Mouse (Mus musculus) heart, embryonic 12.5 days (tissue): ENCODE data around the gene Gon7. TPM values are rescaled to one million over a fixed set of nuclear protein-coding genes. Genes with fewer than 3 reads are reported as not detected.

ENCODE experiments used
- ATAC-seq: fragments of 200-750 bp; cut with Nextera tagmentation; 2 replicates; pipeline ENCODE4 v1.8.0; 2017; ENCODE audit warnings: moderate TSS enrichment, moderate library complexity; ENCODE audit not compliant: insufficient number of reproducible peaks, low FRiP score
- H3K27ac ChIP-seq: fragments of 300-500 bp; sonication (generic); 2 replicates; pipeline ENCODE4 v1.5.1; 2016; ENCODE audit warnings: mild to moderate bottlenecking, moderate library complexity; ENCODE audit not compliant: poor library complexity, severe bottlenecking
- H3K27me3 ChIP-seq: fragments of 300-500 bp; sonication (generic); replicated peaks from 2 replicates; pipeline ENCODE4 v1.6.1; 2016; ENCODE audit warnings: mild to moderate bottlenecking, moderate library complexity
- H3K36me3 ChIP-seq: fragments of 300-500 bp; sonication (generic); 2 replicates; pipeline ENCODE4 v1.6.1; 2016; ENCODE audit warnings: mild to moderate bottlenecking, moderate library complexity
- H3K4me1 ChIP-seq: fragments of 300-500 bp; sonication (generic); replicated peaks from 2 replicates; pipeline ENCODE4 v1.6.1; 2016; ENCODE audit warnings: mild to moderate bottlenecking
- H3K4me2 ChIP-seq: fragments of 300-500 bp; sonication (generic); 2 replicates; pipeline ENCODE4 v1.6.1; 2016; ENCODE audit warnings: mild to moderate bottlenecking, moderate library complexity
- H3K4me3 ChIP-seq: fragments of 300-500 bp; sonication (generic); 2 replicates; pipeline ENCODE4 v1.5.1; 2016; ENCODE audit warnings: mild to moderate bottlenecking
- H3K9ac ChIP-seq: fragments of 300-500 bp; sonication (generic); 2 replicates; pipeline ENCODE4 v1.6.1; 2016; ENCODE audit warnings: mild to moderate bottlenecking, moderate library complexity
- H3K9me3 ChIP-seq: fragments of 300-500 bp; sonication (generic); replicated peaks from 2 replicates; pipeline ENCODE4 v1.6.1; 2016; ENCODE audit warnings: mild to moderate bottlenecking, moderate library complexity
- WGBS: fragments of 180-500 bp; shearing (Covaris S2); methylation state at CpG from one replicate; pipeline ENCODE4 v1.1.7; 2016; 5-methylcytosine and 5-hydroxymethylcytosine counted together
- polyA plus RNA-seq: library from polyadenylated mRNA; unstranded; fragments of >200 nt; fragmentation: Nextera tagmentation; extraction: Ambion mirVana; gene quantifications from 2 replicates; pipeline ENCODE4 v1.2.1, GENCODE M21; 2016

Gon7 gene
- polyA plus RNA-seq, result 24.4 and 25.2 TPM in 2 replicates

DNA sequence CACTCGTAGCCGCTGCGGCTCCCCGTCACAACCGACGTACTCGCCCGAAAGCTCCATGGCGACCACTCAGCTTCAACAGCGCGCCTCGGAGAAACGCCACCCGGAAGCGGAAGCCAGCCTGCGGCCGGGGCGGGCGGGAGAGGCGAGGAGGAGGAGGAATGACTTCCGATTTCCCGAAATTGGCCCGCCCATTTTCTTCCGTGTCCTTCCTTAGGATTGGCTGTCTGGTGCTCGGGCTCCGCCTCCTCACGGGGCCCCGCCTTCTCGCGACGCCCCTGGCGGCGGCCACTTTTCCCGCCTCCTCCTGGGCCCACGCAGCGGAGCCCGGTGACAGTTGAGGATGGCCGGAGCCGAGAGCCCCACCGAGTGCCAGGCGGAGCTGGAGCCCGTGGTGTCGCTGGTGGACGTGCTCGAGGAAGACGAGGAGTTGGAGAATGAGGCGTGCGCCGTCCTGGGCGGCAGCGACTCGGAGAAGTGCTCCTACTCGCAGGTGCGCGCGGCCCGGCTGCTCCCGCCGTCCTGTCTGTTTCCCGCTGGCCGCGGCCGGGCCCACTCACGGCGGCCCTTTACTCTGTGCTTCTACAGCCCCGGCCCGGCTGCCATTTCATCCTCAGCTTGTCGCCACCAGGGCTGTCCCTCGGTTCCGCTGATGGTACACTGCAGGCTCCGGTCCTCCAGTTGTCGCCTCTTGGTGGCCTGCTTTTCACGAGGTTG lies at the start of gene Gon7, which contains the start of the genes Gm28051 and Ubr7:
Gene Gon7 (minus strand): TSS at position 115 of the 714 bp plus-strand sequence.
Gene Gm28051 (minus strand): TSS at position 77 of the 714 bp plus-strand sequence.
Gene Ubr7 (plus strand): TSS at position 279 of the 714 bp plus-strand sequence.
- peaks cover 13% of the 10 kb centered on the region; the same call in 1 of the 2 replicates for H3K36me3 ChIP-seq
- peaks cover 27% of the 10 kb centered on the region for H3K4me1 ChIP-seq
- H3K27ac ChIP-seq, result peak within 1 kb of the TSS; percentile 82
- H3K4me3 ChIP-seq, result peak within 1 kb of the TSS; percentile 79
- H3K9me3 ChIP-seq, result no peaks in the 10 kb centered on the region
- no peaks in the 10 kb centered on the region for H3K27me3 ChIP-seq
- peak within 1 kb of the TSS; percentile 82 for H3K4me2 ChIP-seq
- ATAC-seq, result peak; percentile 97
- WGBS, result 0% methylated on average over 73 of the region's 73 CpGs
- H3K9ac ChIP-seq, result peak within 1 kb of the TSS; percentile 79

DNA sequence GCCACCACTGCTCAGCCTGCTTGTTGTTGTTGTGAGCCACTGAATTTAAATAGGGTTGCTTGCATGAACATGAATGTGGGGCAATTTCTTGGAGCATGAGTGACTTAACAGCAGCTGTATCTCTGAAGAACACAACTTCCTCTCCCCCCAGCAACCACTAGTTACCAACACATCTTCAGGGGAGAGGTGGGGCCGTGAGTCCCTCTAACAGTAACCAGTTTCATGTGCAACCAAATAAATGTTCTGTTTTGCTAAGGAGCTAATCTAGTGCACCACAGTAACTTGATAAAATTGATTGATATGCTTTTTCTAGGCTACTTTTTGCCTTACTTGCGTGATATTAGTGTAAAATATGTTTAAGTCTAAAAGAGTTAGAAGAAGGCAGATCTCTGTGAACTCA lies 41.9 kb upstream of the Gon7 start:
- H3K4me1 ChIP-seq, result no peaks in the 10 kb centered on the region
- no peak overlapping the region for H3K9ac ChIP-seq
- H3K36me3 ChIP-seq, result peaks cover 27% of the 10 kb centered on the region
- H3K4me3 ChIP-seq, result no peak overlapping the region
- no peak for ATAC-seq
- H3K9me3 ChIP-seq, result no peaks in the 10 kb centered on the region
- H3K4me2 ChIP-seq, result no peak overlapping the region
- H3K27ac ChIP-seq, result no peak overlapping the region
- WGBS, result 92% methylated on average over 2 of the region's 2 CpGs
- no peaks in the 10 kb centered on the region for H3K27me3 ChIP-seq

- H3K4me3 ChIP-seq, result no peak overlapping the region
- no peak for ATAC-seq
- no peaks in the 10 kb centered on the region for H3K27me3 ChIP-seq
- H3K4me1 ChIP-seq, result no peaks in the 10 kb centered on the region
- H3K36me3 ChIP-seq, result peaks cover 74% of the 10 kb centered on the region
- no peak overlapping the region for H3K4me2 ChIP-seq
- no peak overlapping the region for H3K27ac ChIP-seq
- no peaks in the 10 kb centered on the region for H3K9me3 ChIP-seq
- H3K9ac ChIP-seq, result no peak overlapping the region
- 88% methylated on average over 7 of the region's 7 CpGs for WGBS
These were observed 30.3 kb upstream of the Gon7 start for GRCm38 (mm10) chr12:102787927-102788326.

- WGBS, result 82% methylated on average over 5 of the region's 5 CpGs
- Histone ChIP-seq H3K4me2 (no peak overlapping the region), H3K27me3 (no peaks in the 10 kb centered on the region), H3K27ac (no peak overlapping the region), H3K4me1 (0 out of 2 replicates have a peak, but pooled peaks cover 7% of the 10 kb centered on the region), H3K36me3 (peaks cover 62% of the 10 kb centered on the region), H3K4me3 (no peak overlapping the region), H3K9me3 (no peaks in the 10 kb centered on the region), H3K9ac (no peak overlapping the region)
- no peak for ATAC-seq
These were observed 28.0 kb upstream of the Gon7 start for GRCm38 (mm10) chr12:102785593-102785985.

- H3K27me3 ChIP-seq, result no peaks in the 10 kb centered on the region
- no peak overlapping the region for H3K27ac ChIP-seq
- 0 out of 2 replicates have a peak, but pooled peaks cover 7% of the 10 kb centered on the region for H3K4me1 ChIP-seq
- no peak overlapping the region for H3K4me2 ChIP-seq
- H3K36me3 ChIP-seq, result peaks cover 57% of the 10 kb centered on the region
- no peaks in the 10 kb centered on the region for H3K9me3 ChIP-seq
- no peak overlapping the region for H3K9ac ChIP-seq
- 86% methylated on average over 19 of the region's 19 CpGs for WGBS
- ATAC-seq, result no peak
- H3K4me3 ChIP-seq, result no peak overlapping the region
These were observed 27.4 kb upstream of the Gon7 start for GRCm38 (mm10) chr12:102784899-102785592.

DNA sequence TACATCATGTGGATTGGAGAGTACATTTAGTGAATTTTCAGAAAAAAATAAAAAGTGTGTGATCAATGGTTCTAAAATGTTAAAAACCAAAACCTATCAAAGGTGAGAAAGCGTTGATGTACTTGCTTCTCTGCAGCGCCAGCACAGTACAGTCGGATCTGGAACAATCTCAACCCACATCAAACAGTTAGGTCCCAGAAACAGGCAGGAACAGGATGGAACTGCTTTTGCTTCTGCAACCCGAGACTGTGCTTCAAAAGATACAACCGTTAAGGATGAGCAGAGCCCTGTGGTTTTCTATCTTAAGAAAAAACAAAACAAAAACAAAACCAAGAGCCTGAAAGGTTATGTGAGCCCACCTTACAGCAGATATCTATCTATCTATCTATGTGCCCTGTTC lies 25.2 kb upstream of the Gon7 start:
- H3K4me3 ChIP-seq, result no peak overlapping the region
- H3K4me1 ChIP-seq, result peaks cover 13% of the 10 kb centered on the region; the same call in 1 of the 2 replicates
- ATAC-seq, result no peak
- H3K9ac ChIP-seq, result no peak overlapping the region
- no peaks in the 10 kb centered on the region for H3K27me3 ChIP-seq
- no peak overlapping the region for H3K4me2 ChIP-seq
- H3K9me3 ChIP-seq, result no peaks in the 10 kb centered on the region
- H3K36me3 ChIP-seq, result peaks cover 48% of the 10 kb centered on the region
- H3K27ac ChIP-seq, result no peak overlapping the region
- WGBS, result 89% methylated on average over 5 of the region's 5 CpGs

DNA sequence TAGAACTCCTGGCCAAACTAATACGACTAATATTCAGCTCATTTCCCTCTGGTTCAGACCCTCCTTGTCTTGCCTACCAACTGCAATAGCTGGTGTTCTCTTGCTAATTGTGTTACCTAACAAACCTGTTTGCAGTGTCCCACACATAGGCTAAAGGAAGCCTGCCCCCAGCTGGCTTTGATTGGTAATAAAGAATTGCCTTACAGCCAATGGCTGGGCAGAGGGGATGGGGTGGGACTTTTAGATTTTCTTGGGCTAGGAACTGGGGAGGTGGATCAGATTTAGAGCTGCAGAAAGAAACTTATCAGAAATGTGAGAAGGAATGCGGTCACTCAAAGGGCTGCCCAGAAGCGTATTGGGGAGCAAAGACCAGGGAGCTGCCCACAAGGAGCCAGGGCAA lies 21.8 kb upstream of the Gon7 start:
- Histone ChIP-seq H3K9ac (no peak overlapping the region), H3K27ac (no peak overlapping the region), H3K36me3 (peaks cover 54% of the 10 kb centered on the region), H3K4me1 (peaks cover 13% of the 10 kb centered on the region; the same call in 1 of the 2 replicates), H3K4me3 (no peak overlapping the region), H3K4me2 (no peak overlapping the region), H3K27me3 (no peaks in the 10 kb centered on the region), H3K9me3 (no peaks in the 10 kb centered on the region)
- no peak for ATAC-seq
- WGBS, result 29% methylated on average over 3 of the region's 3 CpGs

- no peak for ATAC-seq
- Histone ChIP-seq H3K36me3 (peaks cover 56% of the 10 kb centered on the region), H3K4me1 (peaks cover 13% of the 10 kb centered on the region; the same call in 1 of the 2 replicates), H3K27ac (no peak overlapping the region), H3K9me3 (no peaks in the 10 kb centered on the region), H3K27me3 (no peaks in the 10 kb centered on the region), H3K4me2 (no peak overlapping the region), H3K9ac (no peak overlapping the region), H3K4me3 (no peak overlapping the region)
- 87% methylated on average over 5 of the region's 5 CpGs for WGBS
These were observed 20.5 kb upstream of the Gon7 start for GRCm38 (mm10) chr12:102778151-102778550.

GRCm38 (mm10) chr12:102776035-102776434 lies 18.4 kb upstream of the Gon7 start:
- Histone ChIP-seq H3K9ac (no peak overlapping the region), H3K27me3 (no peaks in the 10 kb centered on the region), H3K4me1 (peaks cover 7% of the 10 kb centered on the region; the same call in 1 of the 2 replicates), H3K36me3 (peaks cover 67% of the 10 kb centered on the region), H3K9me3 (no peaks in the 10 kb centered on the region), H3K27ac (no peak overlapping the region), H3K4me2 (no peak overlapping the region), H3K4me3 (no peak overlapping the region)
- WGBS, result 89% methylated on average over 14 of the region's 14 CpGs
- no peak for ATAC-seq

DNA sequence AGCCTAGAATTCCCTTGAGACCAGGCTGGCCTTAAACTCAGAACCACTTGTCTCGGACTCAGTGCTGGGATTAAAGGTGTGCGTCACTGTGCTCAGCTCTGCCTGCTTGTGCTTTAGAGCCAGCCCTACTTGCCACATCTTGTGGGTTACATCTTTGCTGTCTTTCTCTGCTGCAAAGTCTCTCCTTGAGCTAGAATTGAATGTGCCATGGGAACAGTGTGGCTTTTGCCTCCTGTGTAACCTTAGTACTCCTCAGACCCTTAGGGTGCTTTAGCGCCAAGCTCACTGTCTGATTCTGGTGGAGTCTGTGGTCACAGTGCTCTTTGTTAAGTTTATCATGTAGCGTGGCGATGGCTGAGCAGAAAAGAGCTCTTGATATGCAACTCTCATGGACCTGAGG lies 15.1 kb upstream of the Gon7 start:
- Histone ChIP-seq H3K36me3 (peaks cover 91% of the 10 kb centered on the region), H3K27me3 (no peaks in the 10 kb centered on the region), H3K4me2 (no peak overlapping the region), H3K4me1 (no peaks in the 10 kb centered on the region), H3K27ac (no peak overlapping the region), H3K9ac (no peak overlapping the region), H3K4me3 (no peak overlapping the region), H3K9me3 (no peaks in the 10 kb centered on the region)
- WGBS, result 91% methylated on average over 5 of the region's 5 CpGs
- no peak for ATAC-seq

DNA sequence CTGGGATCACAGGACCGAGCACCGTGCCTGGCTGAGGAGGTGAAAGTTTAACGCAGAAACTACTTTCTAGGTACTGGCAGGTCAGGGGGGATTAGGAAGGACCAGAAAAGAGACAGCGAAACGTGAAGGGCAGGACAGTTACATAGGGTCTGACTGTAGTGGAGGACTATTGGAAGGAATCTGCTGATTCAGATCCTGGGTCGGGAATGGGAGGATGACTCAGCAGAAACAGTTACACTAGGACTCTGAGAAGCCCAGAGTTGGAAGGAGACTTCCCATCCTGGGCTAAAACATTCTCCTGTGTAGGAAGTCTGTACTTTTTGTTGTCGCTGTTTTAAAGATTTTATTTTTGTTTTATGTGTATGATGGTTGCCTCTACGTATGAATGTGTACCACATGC lies 14.0 kb upstream of the Gon7 start:
- no peak overlapping the region for H3K9ac ChIP-seq
- H3K4me3 ChIP-seq, result no peak overlapping the region
- WGBS, result 91% methylated on average over 8 of the region's 8 CpGs
- no peak overlapping the region for H3K4me2 ChIP-seq
- no peak overlapping the region for H3K27ac ChIP-seq
- no peaks in the 10 kb centered on the region for H3K4me1 ChIP-seq
- no peaks in the 10 kb centered on the region for H3K27me3 ChIP-seq
- H3K9me3 ChIP-seq, result no peaks in the 10 kb centered on the region
- peaks cover 91% of the 10 kb centered on the region for H3K36me3 ChIP-seq
- no peak for ATAC-seq
